Comparison of ENCODE assay signal across 8 mouse cellular contexts in genomic region chr9:22429533-22430241, GRCm38 (mm10). TPM values are rescaled to one million over a fixed set of nuclear protein-coding genes. Genes with fewer than 3 reads are reported as not detected.
DNase-seq lines count a peak whose midpoint lies in the region; ATAC-seq and TF ChIP-seq lines count a peak whose summit lies in the region.

No protein-coding gene starts in this region.

- DNase-seq in layer of hippocampus, adult 2 months (ENCODE audit: low spot score in 2 of 2): no peak
- DNase-seq in layer of hippocampus, adult 9-11 months: no peak
- peak; percentile 45 to 62 for DNase-seq in cerebellum, postnatal 10 days
- no peak for DNase-seq in right cerebral cortex, postnatal 25 days
- no peak for DNase-seq in ovary, adult 18-20 months (ENCODE audit: low spot score)
- no peak for DNase-seq in right cerebral cortex, adult 18-20 months

- no peak overlapping the region for H3K9ac ChIP-seq in kidney, embryonic 15.5 days

- no peaks in the 10 kb centered on the region for H3K9me3 ChIP-seq in kidney, embryonic 15.5 days (replicated peaks)

- WGBS in kidney, embryonic 15.5 days: 33% methylated on average over 15 of the region's 15 CpGs

- no peak overlapping the region for H3K4me3 ChIP-seq in layer of hippocampus, adult 2 months
- 0 out of 2 replicates have a peak overlapping the region, but pooled peaks have one; percentile 6 for H3K4me3 ChIP-seq in kidney, embryonic 15.5 days (replicated peaks)

- peak overlapping the region; percentile 50 for H3K4me2 ChIP-seq in kidney, embryonic 15.5 days

- peaks cover 30% of the 10 kb centered on the region for H3K4me1 ChIP-seq in kidney, embryonic 15.5 days

- H3K27ac ChIP-seq in layer of hippocampus, adult 2 months: no peak overlapping the region
- H3K27ac ChIP-seq in kidney, embryonic 15.5 days: peak overlapping the region; percentile 45

- peak; percentile 41 for TF ChIP-seq CTCF in layer of hippocampus, adult 2 months (conservative IDR thresholded peaks at IDR 0.05)

- no peaks in the 10 kb centered on the region for H3K36me3 ChIP-seq in kidney, embryonic 15.5 days

- peak; percentile 77 for ATAC-seq in kidney, embryonic 15.5 days (replicated peaks; ENCODE audit: low FRiP score)
- 0 out of 2 replicates have a peak, but pooled peaks have one; percentile 24 for ATAC-seq in megakaryocyte, adult 5-6 weeks (ENCODE audit: poor library complexity, severe bottlenecking)

- H3K27me3 ChIP-seq in kidney, embryonic 15.5 days: no peaks in the 10 kb centered on the region

RNA-seq across cellular contexts. Expression of gene 9530077C05Rik, which starts 18.4 kb away (rescaled TPM):
- 1 to 10 TPM; 7.6 to 9.6 TPM for total RNA-seq in layer of hippocampus, adult 2 months (2021)
- polyA plus RNA-seq in kidney, embryonic 15.5 days (2015; fragmentation: Nextera tagmentation; extraction: Ambion mirVana): 3.6 and 5.0 TPM in 2 replicates
- 2.2 and 2.7 TPM in 2 replicates for total RNA-seq in megakaryocyte, adult 5-6 weeks (2015)
- total RNA-seq in megakaryocyte, adult 5-6 weeks (2017): 3.4 and 5.8 TPM in 2 replicates

RNA-seq across cellular contexts. Expression of gene Gm17545, which starts 24.4 kb away (rescaled TPM):
- not detected for total RNA-seq in layer of hippocampus, adult 2 months (2021)
- not detected in 2 replicates for polyA plus RNA-seq in kidney, embryonic 15.5 days (2015; fragmentation: Nextera tagmentation; extraction: Ambion mirVana)
- not detected in 2 replicates for total RNA-seq in megakaryocyte, adult 5-6 weeks (2015)
- total RNA-seq in megakaryocyte, adult 5-6 weeks (2017): not detected in 2 replicates

RNA-seq across cellular contexts. Expression of gene Rp9, which starts 39.9 kb away (rescaled TPM):
- 10 to 100 TPM; 34.3 to 34.5 TPM for total RNA-seq in layer of hippocampus, adult 2 months (2021)
- 64.9 and 65.5 TPM in 2 replicates for polyA plus RNA-seq in kidney, embryonic 15.5 days (2015; fragmentation: Nextera tagmentation; extraction: Ambion mirVana)
- total RNA-seq in megakaryocyte, adult 5-6 weeks (2015): 107 and 118 TPM in 2 replicates
- total RNA-seq in megakaryocyte, adult 5-6 weeks (2017): 113 and 155 TPM in 2 replicates

RNA-seq across cellular contexts. Expression of gene Anln, which starts 40.7 kb away (rescaled TPM):
- 10 to 100 TPM; 17.4 to 21.5 TPM for total RNA-seq in layer of hippocampus, adult 2 months (2021)
- polyA plus RNA-seq in kidney, embryonic 15.5 days (2015; fragmentation: Nextera tagmentation; extraction: Ambion mirVana): 44.8 and 49.6 TPM in 2 replicates
- 100 and 102 TPM in 2 replicates for total RNA-seq in megakaryocyte, adult 5-6 weeks (2015)
- total RNA-seq in megakaryocyte, adult 5-6 weeks (2017): 73.3 and 81.7 TPM in 2 replicates

RNA-seq across cellular contexts. Expression of gene Bbs9, which starts 45.8 kb away (rescaled TPM):
- total RNA-seq in layer of hippocampus, adult 2 months (2021): 10 to 100 TPM; 21.0 to 26.6 TPM
- polyA plus RNA-seq in kidney, embryonic 15.5 days (2015; fragmentation: Nextera tagmentation; extraction: Ambion mirVana): 12.3 and 13.0 TPM in 2 replicates
- total RNA-seq in megakaryocyte, adult 5-6 weeks (2015): 7.3 and 12.2 TPM in 2 replicates
- 8.2 and 13.2 TPM in 2 replicates for total RNA-seq in megakaryocyte, adult 5-6 weeks (2017)

Comparison
In these comparisons a context has a peak if more than half of its experiments do, and no peak if none do; other contexts are left out.
1. DNase-seq: peak in cerebellum, postnatal 10 days (2 of 2); none in layer of hippocampus, adult 2 months (0 of 2), layer of hippocampus, adult 9-11 months (single experiment), right cerebral cortex, postnatal 25 days (single experiment), ovary, adult 18-20 months (single experiment) and right cerebral cortex, adult 18-20 months (single experiment).